Mouse (Mus musculus): Measurements from ENCODE around the gene Fgfr2. TPM values are rescaled to one million over a fixed set of nuclear protein-coding genes. Genes with fewer than 3 reads are reported as not detected.

Gene Fgfr2
- polyA plus RNA-seq, 1 experiment from 2014 or later: 92.0 TPM

- H3K4me3 ChIP-seq (ENCODE audit: low read depth, low read length): no peak overlapping the region
- no peak overlapping the region for H3K9ac ChIP-seq (ENCODE audit: low read length)
- H3K27me3 ChIP-seq (ENCODE audit: control insufficient read depth, insufficient read depth, low read length): no peaks in the 10 kb centered on the region
- H3K4me2 ChIP-seq: no peak overlapping the region
- DNase-seq (ENCODE audit: low spot score, missing footprints) (no peak), ATAC-seq (ENCODE audit: low FRiP score) (no peak)
- H3K36me3 ChIP-seq (ENCODE audit: control insufficient read depth, insufficient read depth, low read length): peaks cover 10% of the 10 kb centered on the region
- no peak overlapping the region for H3K27ac ChIP-seq (ENCODE audit: low read depth, low read length)
- WGBS: 83% methylated on average over 8 of the region's 8 CpGs
- no peaks in the 10 kb centered on the region for H3K9me3 ChIP-seq (ENCODE audit: control insufficient read depth, low read length)
- no peaks in the 10 kb centered on the region for H3K4me1 ChIP-seq (ENCODE audit: control insufficient read depth, insufficient read depth, low read length)
Observed at GRCm38 (mm10) chr7:130726724-130727422, 2396.3 kb downstream of the Fgfr2 start.

GRCm38 (mm10) chr7:130726185-130726584, 2397.0 kb downstream of the Fgfr2 start:
- Histone ChIP-seq H3K4me1 (ENCODE audit: control insufficient read depth, insufficient read depth, low read length) (no peaks in the 10 kb centered on the region), H3K27me3 (ENCODE audit: control insufficient read depth, insufficient read depth, low read length) (no peaks in the 10 kb centered on the region), H3K9me3 (ENCODE audit: control insufficient read depth, low read length) (no peaks in the 10 kb centered on the region), H3K4me3 (ENCODE audit: low read depth, low read length) (no peak overlapping the region), H3K9ac (ENCODE audit: low read length) (no peak overlapping the region), H3K36me3 (ENCODE audit: control insufficient read depth, insufficient read depth, low read length) (peaks cover 10% of the 10 kb centered on the region), H3K4me2 (no peak overlapping the region), H3K27ac (ENCODE audit: low read depth, low read length) (no peak overlapping the region)
- ATAC-seq (ENCODE audit: low FRiP score) (no peak), DNase-seq (ENCODE audit: low spot score, missing footprints) (no peak)
- 89% methylated on average over 3 of the region's 3 CpGs for WGBS

- H3K4me1 ChIP-seq (ENCODE audit: control insufficient read depth, insufficient read depth, low read length): peaks cover 22% of the 10 kb centered on the region
- WGBS: 62% methylated on average over 9 of the region's 9 CpGs
- no peak overlapping the region for H3K4me3 ChIP-seq (ENCODE audit: low read depth, low read length)
- H3K9ac ChIP-seq (ENCODE audit: low read length): no peak overlapping the region
- H3K4me2 ChIP-seq: no peak overlapping the region
- H3K27ac ChIP-seq (ENCODE audit: low read depth, low read length): peak overlapping the region; percentile 45
- H3K27me3 ChIP-seq (ENCODE audit: control insufficient read depth, insufficient read depth, low read length): no peaks in the 10 kb centered on the region
- no peak for DNase-seq (ENCODE audit: low spot score, missing footprints)
- no peaks in the 10 kb centered on the region for H3K9me3 ChIP-seq (ENCODE audit: control insufficient read depth, low read length)
- ATAC-seq (ENCODE audit: low FRiP score): no peak
- peaks cover 5% of the 10 kb centered on the region for H3K36me3 ChIP-seq (ENCODE audit: control insufficient read depth, insufficient read depth, low read length)
Observed at GRCm38 (mm10) chr7:130720646-130721335, 2402.4 kb downstream of the Fgfr2 start.

- H3K27ac ChIP-seq (ENCODE audit: low read depth, low read length): peak overlapping the region; percentile 45
- H3K9me3 ChIP-seq (ENCODE audit: control insufficient read depth, low read length): no peaks in the 10 kb centered on the region
- ATAC-seq (ENCODE audit: low FRiP score) (peak; percentile 35; the same call in 1 of the 2 replicates), DNase-seq (ENCODE audit: low spot score, missing footprints) (peak; percentile 90)
- peaks cover 22% of the 10 kb centered on the region for H3K4me1 ChIP-seq (ENCODE audit: control insufficient read depth, insufficient read depth, low read length)
- WGBS: 6% methylated on average over 16 of the region's 16 CpGs
- no peaks in the 10 kb centered on the region for H3K27me3 ChIP-seq (ENCODE audit: control insufficient read depth, insufficient read depth, low read length)
- H3K4me3 ChIP-seq (ENCODE audit: low read depth, low read length): no peak overlapping the region
- H3K9ac ChIP-seq (ENCODE audit: low read length): peak overlapping the region; percentile 7
- peaks cover 5% of the 10 kb centered on the region for H3K36me3 ChIP-seq (ENCODE audit: control insufficient read depth, insufficient read depth, low read length)
- H3K4me2 ChIP-seq: peak overlapping the region; percentile 14
Observed at GRCm38 (mm10) chr7:130719931-130720598, 2403.1 kb downstream of the Fgfr2 start.

GRCm38 (mm10) chr7:130716989-130717388, 2406.2 kb downstream of the Fgfr2 start:
- no peak overlapping the region for H3K4me2 ChIP-seq
- peaks cover 26% of the 10 kb centered on the region for H3K4me1 ChIP-seq (ENCODE audit: control insufficient read depth, insufficient read depth, low read length)
- no peak for ATAC-seq (ENCODE audit: low FRiP score)
- DNase-seq (ENCODE audit: low spot score, missing footprints): no peak
- H3K36me3 ChIP-seq (ENCODE audit: control insufficient read depth, insufficient read depth, low read length): peaks cover 3% of the 10 kb centered on the region; the same call in 1 of the 2 replicates
- no peak overlapping the region for H3K27ac ChIP-seq (ENCODE audit: low read depth, low read length)
- H3K4me3 ChIP-seq (ENCODE audit: low read depth, low read length): no peak overlapping the region
- 94% methylated on average over 6 of the region's 6 CpGs for WGBS
- no peaks in the 10 kb centered on the region for H3K27me3 ChIP-seq (ENCODE audit: control insufficient read depth, insufficient read depth, low read length)
- no peaks in the 10 kb centered on the region for H3K9me3 ChIP-seq (ENCODE audit: control insufficient read depth, low read length)
- no peak overlapping the region for H3K9ac ChIP-seq (ENCODE audit: low read length)

GRCm38 (mm10) chr7:130716341-130716740, 2406.8 kb downstream of the Fgfr2 start:
- Histone ChIP-seq H3K4me2 (no peak overlapping the region), H3K4me3 (ENCODE audit: low read depth, low read length) (no peak overlapping the region), H3K27ac (ENCODE audit: low read depth, low read length) (no peak overlapping the region), H3K9ac (ENCODE audit: low read length) (no peak overlapping the region), H3K36me3 (ENCODE audit: control insufficient read depth, insufficient read depth, low read length) (peaks cover 3% of the 10 kb centered on the region; the same call in 1 of the 2 replicates), H3K4me1 (ENCODE audit: control insufficient read depth, insufficient read depth, low read length) (peaks cover 26% of the 10 kb centered on the region), H3K9me3 (ENCODE audit: control insufficient read depth, low read length) (no peaks in the 10 kb centered on the region), H3K27me3 (ENCODE audit: control insufficient read depth, insufficient read depth, low read length) (no peaks in the 10 kb centered on the region)
- DNase-seq (ENCODE audit: low spot score, missing footprints): no peak
- ATAC-seq (ENCODE audit: low FRiP score): no peak
- 92% methylated on average over 4 of the region's 4 CpGs for WGBS

GRCm38 (mm10) chr7:130715467-130715866, 2407.7 kb downstream of the Fgfr2 start:
- Histone ChIP-seq H3K27me3 (ENCODE audit: control insufficient read depth, insufficient read depth, low read length) (no peaks in the 10 kb centered on the region), H3K36me3 (ENCODE audit: control insufficient read depth, insufficient read depth, low read length) (peaks cover 3% of the 10 kb centered on the region; the same call in 1 of the 2 replicates), H3K9ac (ENCODE audit: low read length) (no peak overlapping the region), H3K4me2 (no peak overlapping the region), H3K9me3 (ENCODE audit: control insufficient read depth, low read length) (no peaks in the 10 kb centered on the region), H3K4me1 (ENCODE audit: control insufficient read depth, insufficient read depth, low read length) (peaks cover 23% of the 10 kb centered on the region), H3K27ac (ENCODE audit: low read depth, low read length) (no peak overlapping the region), H3K4me3 (ENCODE audit: low read depth, low read length) (no peak overlapping the region)
- no peak for DNase-seq (ENCODE audit: low spot score, missing footprints)
- ATAC-seq (ENCODE audit: low FRiP score): no peak
- 98% methylated on average over 3 of the region's 3 CpGs for WGBS

- DNase-seq (ENCODE audit: low spot score, missing footprints) (no peak), ATAC-seq (ENCODE audit: low FRiP score) (no peak)
- H3K27ac ChIP-seq (ENCODE audit: low read depth, low read length): no peak overlapping the region
- H3K4me3 ChIP-seq (ENCODE audit: low read depth, low read length): no peak overlapping the region
- WGBS: 77% methylated on average over 6 of the region's 6 CpGs
- no peaks in the 10 kb centered on the region for H3K9me3 ChIP-seq (ENCODE audit: control insufficient read depth, low read length)
- peaks cover 3% of the 10 kb centered on the region; the same call in 1 of the 2 replicates for H3K36me3 ChIP-seq (ENCODE audit: control insufficient read depth, insufficient read depth, low read length)
- H3K27me3 ChIP-seq (ENCODE audit: control insufficient read depth, insufficient read depth, low read length): no peaks in the 10 kb centered on the region
- no peak overlapping the region for H3K4me2 ChIP-seq
- H3K9ac ChIP-seq (ENCODE audit: low read length): no peak overlapping the region
- H3K4me1 ChIP-seq (ENCODE audit: control insufficient read depth, insufficient read depth, low read length): peaks cover 13% of the 10 kb centered on the region
Observed at GRCm38 (mm10) chr7:130713319-130713718, 2409.8 kb downstream of the Fgfr2 start.

GRCm38 (mm10) chr7:130711851-130712250, 2411.3 kb downstream of the Fgfr2 start:
- H3K9ac ChIP-seq (ENCODE audit: low read length): no peak overlapping the region
- peaks cover 3% of the 10 kb centered on the region; the same call in 1 of the 2 replicates for H3K36me3 ChIP-seq (ENCODE audit: control insufficient read depth, insufficient read depth, low read length)
- 88% methylated on average over 7 of the region's 7 CpGs for WGBS
- no peaks in the 10 kb centered on the region for H3K27me3 ChIP-seq (ENCODE audit: control insufficient read depth, insufficient read depth, low read length)
- H3K4me1 ChIP-seq (ENCODE audit: control insufficient read depth, insufficient read depth, low read length): peaks cover 18% of the 10 kb centered on the region
- H3K27ac ChIP-seq (ENCODE audit: low read depth, low read length): no peak overlapping the region
- no peak overlapping the region for H3K4me2 ChIP-seq
- DNase-seq (ENCODE audit: low spot score, missing footprints) (no peak), ATAC-seq (ENCODE audit: low FRiP score) (no peak)
- no peak overlapping the region for H3K4me3 ChIP-seq (ENCODE audit: low read depth, low read length)
- H3K9me3 ChIP-seq (ENCODE audit: control insufficient read depth, low read length): no peaks in the 10 kb centered on the region
